Mouse (Mus musculus) megakaryocyte, embryonic 14.5 days (primary cell): Measurements from ENCODE around the gene Col4a2.

ENCODE experiments used
- FLI1 ChIP-seq: IDR thresholded peaks from 2 replicates; pipeline ENCODE4 v1.6.1; 2012; ENCODE audit warnings: low read length, inconsistent platforms, mixed read lengths
- GATA1 ChIP-seq: IDR thresholded peaks from 3 replicates; pipeline ENCODE4 v1.6.1; 2012; ENCODE audit warnings: mixed read lengths, low read length, inconsistent platforms, borderline replicate concordance

GRCm38 (mm10) chr8:11417762-11418161 lies 105.2 kb downstream of the Col4a2 start:
- TF ChIP-seq GATA1 (no peak), FLI1 (no peak)
